Mouse (Mus musculus): ENCODE data around the gene Myt1l.

The Myt1l gene

DNA sequence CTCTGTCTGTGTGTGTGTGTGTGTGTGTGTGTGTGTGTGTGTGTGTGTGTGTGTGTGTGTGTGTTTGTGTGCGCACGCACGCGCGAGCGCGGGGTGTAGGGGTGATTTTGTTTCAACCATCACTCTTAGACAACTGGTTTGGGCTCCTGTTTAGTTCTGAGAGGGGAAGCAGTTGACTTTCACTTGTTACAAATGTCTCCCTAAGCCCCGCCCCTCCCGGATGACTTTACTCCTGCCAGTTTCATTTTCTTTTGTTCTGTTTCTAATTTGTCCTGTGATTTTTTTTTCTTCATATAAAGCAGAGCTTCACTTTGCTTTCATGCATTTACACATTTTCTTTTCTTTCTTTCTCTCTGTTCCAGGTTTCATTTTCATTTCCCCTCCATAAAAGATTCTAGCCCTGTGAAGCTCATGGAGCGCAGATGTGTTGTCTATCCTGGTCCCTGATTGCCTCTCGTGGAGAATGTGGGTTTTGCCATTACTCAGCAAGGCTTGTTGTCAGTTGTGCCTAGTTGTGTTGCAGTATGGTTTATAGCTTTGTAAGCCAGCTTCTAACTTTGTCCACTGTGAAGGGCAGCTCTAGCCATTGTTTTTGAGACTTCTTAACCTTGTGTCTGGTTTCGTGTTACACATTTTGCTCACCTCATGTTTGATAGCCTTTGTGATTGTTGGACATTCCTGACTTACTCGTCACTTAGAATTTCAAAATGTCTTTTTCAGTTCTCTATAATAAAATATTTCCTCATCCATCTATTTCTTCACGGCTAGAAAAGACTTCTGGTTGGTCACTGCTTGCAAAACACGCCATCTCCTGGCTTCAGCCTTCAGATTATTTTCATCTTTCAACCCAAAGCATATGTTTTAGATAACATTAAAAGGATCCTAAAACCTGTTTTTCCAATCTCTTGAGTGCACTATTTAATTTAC, 184.9 kb downstream of the Myt1l start:
- DNase-seq (ENCODE audit: low spot score in 2 of 2) = no peak

DNA sequence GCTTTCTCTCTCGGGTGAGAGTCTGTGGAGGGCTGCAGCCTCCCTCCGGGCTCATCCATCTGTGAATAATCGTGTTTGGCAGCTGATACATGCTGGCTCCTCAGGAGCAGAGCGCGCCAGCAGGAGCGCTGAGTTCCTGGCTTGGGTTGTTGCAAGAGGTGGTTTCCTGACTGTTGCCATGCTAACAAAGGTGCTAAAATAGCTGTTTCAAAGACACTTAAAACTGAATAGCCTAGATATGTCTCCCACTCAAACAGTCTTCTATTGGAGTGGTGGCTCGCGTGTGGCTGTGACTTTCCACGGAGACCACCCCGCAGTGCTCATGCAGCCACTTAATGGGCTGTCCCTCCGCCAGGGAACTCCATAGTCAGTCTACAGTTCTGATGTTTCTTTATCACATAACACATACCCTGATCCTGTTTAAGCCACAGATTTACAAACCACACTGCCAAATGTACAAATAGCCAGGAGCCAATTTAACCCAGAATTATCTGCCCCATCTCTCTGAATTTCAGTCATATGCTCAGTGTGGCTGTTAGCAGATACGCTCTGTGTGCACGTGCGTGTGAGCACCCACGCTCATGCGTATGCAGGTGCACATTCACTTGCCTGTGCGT, 195.6 kb downstream of the Myt1l start:
- peak; percentile 83 for DNase-seq (ENCODE audit: low spot score in 2 of 2)

GRCm38 (mm10) chr12:29728294-29728693, 200.1 kb downstream of the Myt1l start:
- no peak for DNase-seq (ENCODE audit: low spot score in 2 of 2)

GRCm38 (mm10) chr12:29740346-29741025, 212.3 kb downstream of the Myt1l start:
- peak; percentile 63 to 68 for DNase-seq (ENCODE audit: low spot score in 2 of 2)

- no peak for DNase-seq (ENCODE audit: low spot score in 2 of 2)
Measured at GRCm38 (mm10) chr12:29741181-29741580, 213.0 kb downstream of the Myt1l start.

DNA sequence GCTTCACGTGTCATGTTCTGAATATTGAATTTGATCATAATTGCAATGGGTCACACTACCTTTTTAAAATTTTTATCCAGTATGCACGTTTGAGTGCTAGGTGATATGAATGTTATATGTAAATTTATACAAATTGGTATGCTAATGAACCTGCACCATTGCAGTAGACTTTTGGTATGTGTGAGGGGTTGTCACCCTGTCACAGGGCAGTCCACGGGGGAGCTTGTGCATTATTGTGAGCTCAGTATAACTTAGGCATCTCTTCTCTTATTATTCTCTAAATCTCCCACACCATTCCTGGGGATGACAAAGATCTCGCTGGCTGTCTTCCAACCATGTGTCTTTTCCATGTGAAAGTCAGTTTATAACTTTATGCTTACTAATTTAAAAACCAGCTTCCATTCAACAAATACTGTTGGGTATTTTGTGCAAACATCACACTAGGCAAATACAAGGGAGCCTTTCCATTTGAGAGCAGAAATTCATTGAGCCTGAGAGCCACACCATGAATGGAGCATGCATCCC, 222.5 kb downstream of the Myt1l start:
- no peak for DNase-seq (ENCODE audit: low spot score in 2 of 2)

- DNase-seq (ENCODE audit: low spot score in 2 of 2) = peak in 1 of 2 experiments; percentile 30
Measured at GRCm38 (mm10) chr12:29755086-29755871, 227.1 kb downstream of the Myt1l start.

DNA sequence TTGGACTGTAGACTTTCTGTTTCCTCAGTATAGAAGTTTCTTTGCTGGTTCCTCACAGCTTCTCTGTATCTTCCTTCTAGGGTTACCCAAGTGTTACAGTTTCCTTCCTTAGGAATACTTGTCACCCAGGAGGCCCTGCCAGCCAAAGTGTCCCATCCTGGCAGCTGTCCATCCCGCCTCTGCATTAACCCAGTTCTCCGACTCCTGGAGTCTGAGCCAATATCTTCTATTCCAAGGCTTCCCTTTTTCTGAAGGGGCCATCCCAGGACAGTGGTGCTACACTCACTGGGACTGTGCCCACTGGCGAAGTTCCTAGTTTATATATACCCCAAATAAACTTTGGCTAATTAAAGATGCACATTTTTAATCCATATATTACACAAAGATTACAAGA, 227.7 kb downstream of the Myt1l start:
- DNase-seq (ENCODE audit: low spot score in 2 of 2) = peak in 1 of 2 experiments; percentile 32

DNA sequence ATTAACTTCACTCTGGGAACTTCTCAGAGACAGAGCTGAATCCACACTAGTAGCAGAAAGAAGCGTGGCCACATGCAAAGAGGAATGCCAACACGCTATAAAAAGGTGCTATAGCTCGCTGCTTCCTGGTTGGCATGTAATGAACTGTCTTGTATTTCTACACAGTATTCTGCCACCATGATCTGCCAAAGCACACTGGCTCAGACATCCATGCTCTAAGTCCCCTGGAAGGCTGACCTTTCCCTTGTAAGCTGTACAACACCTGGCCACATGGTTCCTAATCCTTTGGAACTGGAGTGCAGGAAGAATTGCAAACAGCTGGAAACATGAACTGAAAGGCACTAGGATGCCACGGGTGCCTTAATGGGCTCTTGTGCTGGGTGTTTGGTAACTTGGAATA, 232.4 kb downstream of the Myt1l start:
- no peak for DNase-seq (ENCODE audit: low spot score in 2 of 2)

DNA sequence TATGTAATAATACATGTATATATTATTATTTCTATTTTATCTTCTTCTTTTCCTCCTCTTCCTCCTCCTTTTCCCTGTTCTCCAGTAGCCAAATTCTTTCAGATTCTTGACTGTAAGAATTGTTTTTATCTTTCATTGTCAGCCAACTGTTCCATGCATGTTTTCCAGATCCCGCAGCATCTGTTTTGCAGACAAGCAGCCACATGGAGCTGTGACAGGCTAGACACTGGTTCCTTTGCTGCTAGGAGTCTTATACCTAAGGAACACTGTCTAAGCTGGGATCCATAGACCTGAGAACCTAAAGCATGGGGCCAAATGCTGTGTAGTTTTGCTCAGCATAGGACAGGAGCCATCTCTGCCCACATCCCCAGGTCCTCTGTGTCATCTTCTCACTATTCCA, 238.0 kb downstream of the Myt1l start:
- DNase-seq (ENCODE audit: low spot score in 2 of 2) = no peak

DNA sequence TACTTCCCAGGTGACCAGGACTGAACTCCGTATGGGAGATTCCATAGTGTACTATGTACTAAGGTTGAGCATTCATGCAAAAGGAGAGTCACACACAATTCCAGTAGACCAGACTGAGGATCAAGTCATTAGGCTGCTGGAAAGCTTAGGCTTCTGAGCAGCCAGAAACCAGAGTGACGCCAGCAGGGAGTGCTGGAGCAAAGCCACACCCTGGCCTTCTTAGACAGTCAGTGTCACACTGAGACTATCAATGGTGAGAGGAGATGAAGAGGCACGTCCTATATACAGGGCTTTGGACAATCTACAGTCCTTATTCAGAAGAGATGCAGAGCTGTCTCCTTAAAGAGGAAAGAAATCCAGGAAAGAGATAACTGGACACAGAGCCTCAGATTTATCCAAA, 243.6 kb downstream of the Myt1l start:
- DNase-seq (ENCODE audit: low spot score in 2 of 2) = no peak

DNA sequence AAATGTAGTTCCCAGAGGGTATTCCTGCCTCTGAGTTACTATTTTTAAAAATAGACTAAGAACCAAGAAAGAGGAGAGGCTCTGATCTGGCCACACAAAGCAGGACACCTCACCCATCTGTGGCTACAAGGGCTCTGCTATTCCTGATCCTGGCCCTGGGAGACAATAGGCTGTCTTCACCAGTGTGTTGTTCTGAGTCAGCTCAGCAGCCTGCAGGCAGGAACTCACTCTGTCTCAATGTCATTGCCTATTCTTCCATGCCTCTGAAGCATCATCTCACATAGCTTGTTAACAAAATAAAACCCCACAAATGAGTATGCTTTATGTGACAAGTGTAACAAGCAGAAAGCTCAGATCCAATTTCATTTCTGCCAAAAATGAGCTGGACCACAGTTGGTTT, 244.2 kb downstream of the Myt1l start:
- DNase-seq (ENCODE audit: low spot score in 2 of 2) = no peak

DNA sequence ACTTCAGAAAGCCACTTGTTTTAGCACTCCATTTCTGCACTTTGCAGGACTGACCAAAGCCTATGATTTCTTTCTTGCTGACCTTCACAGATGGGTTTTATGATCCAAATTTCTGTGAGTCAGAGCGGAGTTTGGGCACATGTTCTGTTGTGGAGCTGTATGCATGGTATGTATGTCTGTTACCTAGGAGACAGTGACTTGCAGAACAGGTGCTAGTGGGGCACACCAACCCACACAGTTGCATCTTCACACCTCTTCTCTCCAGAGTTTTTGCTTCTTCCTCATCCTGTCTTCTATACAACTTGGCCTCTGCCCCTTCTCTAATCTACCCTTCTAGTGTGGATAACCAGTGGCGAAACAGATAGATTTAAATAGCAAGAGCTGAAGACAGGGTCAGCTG, 250.7 kb downstream of the Myt1l start:
- peak; percentile 39 to 45 for DNase-seq (ENCODE audit: low spot score in 2 of 2)

DNA sequence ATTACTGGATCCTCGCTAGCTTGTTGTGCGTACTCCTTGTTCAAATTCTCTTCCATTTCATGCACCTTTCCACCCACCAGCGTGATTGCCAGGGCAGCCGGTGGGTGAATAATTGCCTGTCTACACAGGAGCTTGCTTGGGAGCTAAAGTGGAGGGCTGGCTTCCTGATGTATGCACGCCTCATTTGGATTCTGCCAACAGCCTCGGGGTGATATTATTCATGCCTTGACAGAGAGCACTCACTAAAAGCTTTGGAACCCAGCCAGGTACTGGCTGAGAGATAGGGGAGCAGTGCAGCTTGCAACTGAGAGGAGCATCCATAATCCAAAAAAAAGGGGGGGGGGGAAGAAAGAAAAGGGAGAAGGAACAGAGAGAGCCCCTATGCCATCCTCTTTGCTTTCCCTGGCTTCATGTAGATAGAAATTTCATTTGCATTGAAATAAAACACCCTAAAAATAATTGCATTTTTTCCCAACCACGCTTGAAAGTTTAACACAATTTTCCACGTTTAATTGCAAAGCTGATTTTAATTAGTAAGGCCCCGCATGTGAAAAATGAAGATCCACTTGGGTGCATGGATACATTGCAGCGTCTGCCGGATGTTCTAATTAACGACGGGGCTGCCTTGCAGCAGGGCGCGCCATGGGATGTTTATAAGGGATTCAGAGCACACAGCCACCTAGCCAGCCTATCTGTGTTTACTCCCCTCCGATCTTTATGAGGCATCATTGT, 261.3 kb downstream of the Myt1l start:
- peak; percentile 68 to 76 for DNase-seq (ENCODE audit: low spot score in 2 of 2)

GRCm38 (mm10) chr12:29790051-29790386, 261.8 kb downstream of the Myt1l start:
- DNase-seq (ENCODE audit: low spot score in 2 of 2) = no peak

GRCm38 (mm10) chr12:29792998-29793397, 264.8 kb downstream of the Myt1l start:
- no peak for DNase-seq (ENCODE audit: low spot score in 2 of 2)

- no peak for DNase-seq (ENCODE audit: low spot score in 2 of 2)
Measured at GRCm38 (mm10) chr12:29795107-29795673, 267.0 kb downstream of the Myt1l start.

DNA sequence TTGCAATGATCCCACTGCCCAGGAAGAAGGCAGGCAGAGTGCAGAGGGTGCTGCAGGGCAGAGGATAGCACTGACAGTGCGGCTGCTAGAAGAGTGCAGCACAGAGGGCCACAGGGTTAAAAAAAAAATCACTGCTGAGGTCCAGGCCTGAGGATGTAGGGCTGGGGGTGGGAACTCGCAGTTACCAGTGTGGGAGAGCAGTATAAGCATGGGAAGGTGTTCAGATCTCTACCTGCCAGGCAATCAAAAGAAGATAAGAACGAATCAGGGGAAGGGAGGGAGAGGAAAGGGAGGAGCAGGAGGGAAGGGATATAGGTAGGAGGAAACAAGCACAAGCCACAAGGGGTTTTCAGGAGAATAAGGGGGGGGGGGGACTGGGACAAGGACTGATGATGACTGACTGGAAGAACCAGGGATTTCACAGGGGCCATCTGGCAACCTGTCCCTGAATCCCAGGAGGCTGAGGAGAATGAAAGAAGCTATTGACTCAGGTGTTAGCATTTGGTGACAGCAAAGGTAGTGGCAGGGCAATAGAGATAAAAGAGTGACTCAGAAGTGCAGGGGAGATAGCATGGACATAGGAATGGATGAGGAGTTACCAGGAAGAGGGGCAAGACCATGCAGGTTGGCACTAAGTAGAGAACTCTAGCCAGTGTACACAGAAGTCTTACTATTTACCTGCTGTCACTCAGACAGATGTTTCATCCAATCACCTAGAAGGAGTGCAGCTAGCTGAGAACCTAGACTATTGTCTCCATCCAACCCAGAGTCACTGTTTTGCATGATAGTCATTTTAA, 270.6 kb downstream of the Myt1l start:
- DNase-seq (ENCODE audit: low spot score in 2 of 2) = no peak

- no peak for DNase-seq (ENCODE audit: low spot score in 2 of 2)
Measured at GRCm38 (mm10) chr12:29806415-29806814, 278.2 kb downstream of the Myt1l start.

All from right cerebral cortex, postnatal 36 days (tissue).